Mouse (Mus musculus): ENCODE data around the gene Chac1.

Gene Chac1

GRCm38 (mm10) chr2:119350555-119351486, at the start of gene Chac1:
Gene Chac1, plus strand, starts transcription at chr2:119351229.
- DNase-seq (ENCODE audit: low read depth, low spot score), result peak; percentile 62

GRCm38 (mm10) chr2:119302876-119303275, 48.2 kb upstream of the Chac1 start:
- no peak for DNase-seq (ENCODE audit: low read depth, low spot score)

GRCm38 (mm10) chr2:119304391-119304790, 46.6 kb upstream of the Chac1 start:
- no peak for DNase-seq (ENCODE audit: low read depth, low spot score)

DNA sequence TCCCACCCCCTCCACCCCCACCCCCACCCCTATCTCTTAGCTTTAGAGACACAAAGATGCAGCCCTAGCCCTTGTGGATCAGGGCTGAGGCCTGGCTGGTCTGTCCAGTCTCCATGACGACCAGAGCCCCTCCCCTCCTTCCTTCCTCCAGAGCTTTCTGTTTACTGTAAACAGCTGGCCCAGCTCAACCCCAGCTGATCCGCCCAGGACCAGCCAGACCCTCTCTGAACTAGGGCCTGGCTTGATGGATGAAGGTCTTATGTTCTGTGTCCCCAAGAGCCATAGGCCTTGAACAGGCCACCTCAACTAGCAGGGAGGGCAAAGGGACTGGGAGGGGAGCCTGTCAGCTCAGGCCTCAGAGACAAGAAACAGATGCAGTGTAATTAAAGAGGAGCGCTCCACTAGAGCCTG, 46.2 kb upstream of the Chac1 start:
- no peak for DNase-seq (ENCODE audit: low read depth, low spot score)

DNA sequence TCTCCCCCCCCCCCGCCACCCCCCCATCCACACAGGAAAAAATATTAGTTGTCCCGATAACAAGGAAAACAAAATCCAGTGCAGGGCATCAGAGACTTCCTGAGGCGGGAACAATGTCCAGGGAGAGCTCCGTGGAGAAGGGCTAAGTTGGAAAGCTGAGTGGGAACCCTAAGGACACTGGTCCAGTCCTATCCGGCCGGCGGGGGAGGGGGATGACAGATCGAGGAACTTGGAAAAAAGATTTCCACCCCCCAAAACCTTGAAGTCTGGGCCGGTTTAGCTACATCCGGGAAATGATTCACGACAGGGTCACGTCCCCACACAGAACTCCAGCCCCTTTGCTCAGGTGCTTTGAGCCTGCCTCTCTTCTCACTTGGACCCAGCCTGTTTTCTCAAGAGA, 39.5 kb upstream of the Chac1 start:
- DNase-seq (ENCODE audit: low read depth, low spot score), result no peak

DNA sequence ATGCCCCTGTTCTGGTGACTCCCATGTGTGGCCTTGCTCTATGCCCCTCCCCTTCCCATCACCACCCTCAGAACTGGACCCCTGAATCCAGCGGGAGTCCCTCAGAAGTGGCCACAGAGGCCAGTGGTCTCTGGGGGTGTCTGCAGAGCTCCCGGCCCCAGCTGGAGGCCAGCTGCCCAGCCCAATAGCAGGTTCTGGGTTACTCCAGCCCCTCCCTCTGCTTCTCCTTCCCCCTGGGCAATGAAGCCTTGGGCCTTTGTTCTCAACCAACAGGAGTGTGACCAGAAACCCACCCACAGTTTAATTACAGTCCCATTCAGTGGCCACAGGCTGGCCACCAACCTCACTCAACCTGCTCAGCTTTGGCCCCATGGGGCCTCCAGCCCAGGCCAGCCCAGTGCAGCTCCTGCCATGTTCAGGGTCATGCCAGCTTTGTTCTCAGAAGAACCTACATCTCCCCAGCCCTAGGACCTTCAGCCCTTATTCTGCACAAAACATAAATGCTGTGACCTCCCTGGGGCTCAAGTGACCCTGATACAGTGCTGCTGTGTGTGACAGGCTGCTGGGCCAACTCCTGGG, 38.6 kb upstream of the Chac1 start:
- no peak for DNase-seq (ENCODE audit: low read depth, low spot score)

- DNase-seq (ENCODE audit: low read depth, low spot score), result no peak
These were observed 37.1 kb upstream of the Chac1 start for GRCm38 (mm10) chr2:119313780-119314479.

DNA sequence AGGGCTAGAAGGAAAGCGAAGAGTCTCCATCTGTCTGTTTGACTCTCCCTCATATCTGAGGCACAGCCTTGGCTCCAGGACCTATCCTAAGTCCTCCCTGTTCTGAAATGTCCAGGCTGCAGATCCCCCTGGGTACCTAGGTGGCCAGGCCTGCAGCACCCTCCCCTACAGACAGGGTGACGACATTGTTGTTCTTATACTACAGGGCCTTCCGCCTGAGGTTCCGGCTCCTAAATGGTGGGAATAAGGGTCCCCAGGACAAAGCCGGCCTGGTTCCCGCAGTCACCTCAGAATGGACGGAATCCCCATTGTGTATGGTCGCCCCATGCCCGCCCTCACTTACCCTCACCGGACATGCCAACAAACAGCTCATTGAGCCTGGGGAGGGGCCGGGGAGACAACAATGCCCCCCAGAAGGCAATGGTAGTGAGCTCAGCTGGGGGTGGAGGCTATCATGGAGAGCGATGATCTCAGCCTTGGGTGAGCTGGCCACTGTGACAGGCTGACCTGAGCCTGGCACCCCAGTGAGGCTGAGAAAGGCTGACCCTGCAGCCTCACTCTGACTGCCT, 36.2 kb upstream of the Chac1 start:
- DNase-seq (ENCODE audit: low read depth, low spot score), result no peak

- DNase-seq (ENCODE audit: low read depth, low spot score), result no peak
These were observed 32.9 kb upstream of the Chac1 start for GRCm38 (mm10) chr2:119318043-119318710.

GRCm38 (mm10) chr2:119320571-119320970, 30.5 kb upstream of the Chac1 start:
- no peak for DNase-seq (ENCODE audit: low read depth, low spot score)

GRCm38 (mm10) chr2:119321771-119322586, 29.1 kb upstream of the Chac1 start:
- no peak for DNase-seq (ENCODE audit: low read depth, low spot score)

- DNase-seq (ENCODE audit: low read depth, low spot score), result no peak
These were observed 28.3 kb upstream of the Chac1 start for GRCm38 (mm10) chr2:119322587-119323300.

GRCm38 (mm10) chr2:119323866-119324575, 27.0 kb upstream of the Chac1 start:
- DNase-seq (ENCODE audit: low read depth, low spot score), result no peak

GRCm38 (mm10) chr2:119324576-119325318, 26.3 kb upstream of the Chac1 start:
- DNase-seq (ENCODE audit: low read depth, low spot score), result no peak

GRCm38 (mm10) chr2:119325568-119326143, 25.4 kb upstream of the Chac1 start, which contains the start of gene Dll4:
Gene Dll4, plus strand, starts transcription at chr2:119325784.
- DNase-seq (ENCODE audit: low read depth, low spot score), result no peak

GRCm38 (mm10) chr2:119326161-119327101, 24.6 kb upstream of the Chac1 start:
- DNase-seq (ENCODE audit: low read depth, low spot score), result no peak

GRCm38 (mm10) chr2:119327102-119327480, 23.9 kb upstream of the Chac1 start:
- DNase-seq (ENCODE audit: low read depth, low spot score), result no peak

Measured in embryo, embryonic 11.5 days (tissue).